Mouse (Mus musculus): ENCODE results near the gene Hoxb4. TPM values are rescaled to one million over a fixed set of nuclear protein-coding genes. Genes with fewer than 3 reads are reported as not detected.
A peak's percentile ranks its signal among the peaks of the same experiment; 100 is the strongest.

The Hoxb4 gene
- polyA plus RNA-seq, 1 experiment = not detected

DNA sequence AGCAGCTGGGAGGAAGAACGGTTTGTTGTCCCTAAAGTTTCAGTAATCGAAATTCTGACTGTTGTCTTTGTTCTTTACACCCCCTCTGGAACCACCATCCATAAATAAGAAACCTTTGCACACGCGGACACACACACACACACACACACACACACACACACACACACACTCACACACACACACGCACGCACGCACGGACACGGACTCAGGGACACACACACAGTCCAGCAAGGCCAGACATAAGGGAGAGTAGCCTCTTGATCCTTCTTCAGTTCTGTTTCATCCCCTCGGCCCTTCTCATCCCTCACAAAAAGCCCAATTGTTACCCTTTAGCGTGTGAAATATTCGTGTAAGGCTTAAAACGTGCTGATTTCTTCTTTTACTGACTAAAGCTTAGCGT is 39.7 kb upstream of the Hoxb4 start:
- WGBS = 14% methylated on average over 14 of the region's 14 CpGs
- no peak overlapping the region for H3K4me3 ChIP-seq (ENCODE audit: insufficient read depth, low read depth, low read length)
- H3K27ac ChIP-seq (ENCODE audit: insufficient read depth, low read depth, low read length) = no peak overlapping the region
- no peaks in the 10 kb centered on the region for H3K4me1 ChIP-seq (ENCODE audit: control insufficient read depth, insufficient read depth, low read length)
- no peak for TF ChIP-seq CTCF (IDR thresholded peaks at IDR 0.05; ENCODE audit: insufficient read depth, low read depth, low read length)
- no peak for TF ChIP-seq POLR2A (IDR thresholded peaks at IDR 0.05; ENCODE audit: insufficient read depth, low read depth, low read length)

DNA sequence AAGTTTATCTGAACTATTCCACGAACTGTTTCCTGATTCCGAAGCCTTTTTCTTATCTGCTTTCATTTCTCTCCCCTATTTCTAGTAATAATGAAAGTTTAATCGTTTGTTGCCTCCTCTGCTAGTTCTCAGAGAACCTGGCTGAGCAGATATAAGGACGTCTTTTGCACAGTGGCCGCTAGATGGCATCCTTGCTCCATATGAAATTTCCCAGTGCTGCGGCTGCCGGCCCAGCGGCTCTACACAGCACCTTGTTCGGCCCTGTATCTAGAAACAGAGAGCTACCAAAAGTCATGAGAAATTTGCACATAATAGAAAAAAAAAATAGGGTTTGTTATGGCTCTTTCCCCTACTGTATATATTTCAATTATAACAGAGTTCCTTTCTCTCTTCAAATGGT is 39.3 kb upstream of the Hoxb4 start:
- WGBS = 1% methylated on average over 9 of the region's 9 CpGs
- no peak overlapping the region for H3K27ac ChIP-seq (ENCODE audit: insufficient read depth, low read depth, low read length)
- TF ChIP-seq POLR2A (IDR thresholded peaks at IDR 0.05; ENCODE audit: insufficient read depth, low read depth, low read length) (no peak), CTCF (IDR thresholded peaks at IDR 0.05; ENCODE audit: insufficient read depth, low read depth, low read length) (peak; percentile 80)
- H3K4me1 ChIP-seq (ENCODE audit: control insufficient read depth, insufficient read depth, low read length) = no peaks in the 10 kb centered on the region
- no peak overlapping the region for H3K4me3 ChIP-seq (ENCODE audit: insufficient read depth, low read depth, low read length)

DNA sequence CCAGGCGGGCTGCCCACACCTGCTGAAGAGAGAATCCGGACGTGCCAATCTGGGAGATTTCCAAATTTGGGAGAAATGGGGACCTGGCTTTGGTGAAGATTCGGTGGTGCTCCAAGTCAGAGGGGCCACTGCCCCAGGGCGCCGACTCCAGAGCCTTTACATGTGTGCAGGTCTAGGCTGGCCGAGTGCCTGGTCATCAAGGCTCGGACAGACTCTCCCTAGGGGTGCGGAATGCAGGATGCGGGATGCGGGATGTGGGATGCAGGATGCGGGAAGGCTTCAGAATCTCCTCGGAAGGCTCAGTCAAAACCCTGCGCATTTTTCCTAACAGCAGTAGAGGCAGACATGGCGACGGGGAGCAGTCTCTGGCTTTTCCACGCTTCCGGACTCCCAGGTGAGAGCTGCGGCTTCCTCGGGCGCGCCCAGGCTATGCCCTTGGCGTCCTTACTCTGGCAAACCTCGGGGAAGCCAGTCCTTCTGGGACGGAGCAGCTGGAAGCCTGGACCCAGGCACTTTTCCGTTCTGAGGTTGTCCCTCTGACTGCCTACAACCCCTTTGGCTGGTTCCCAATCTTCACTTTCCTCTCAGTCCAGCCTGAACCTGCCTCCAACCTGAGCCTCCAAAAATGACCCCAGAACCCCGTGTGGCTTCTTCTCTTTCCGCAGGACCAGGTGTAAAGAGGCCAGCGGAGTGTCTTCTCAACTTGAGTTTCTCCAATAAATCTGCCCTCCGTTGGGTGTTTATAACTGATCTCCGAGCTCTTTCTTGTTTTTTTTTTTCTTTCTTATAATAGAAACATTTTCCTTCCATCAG is 38.4 kb upstream of the Hoxb4 start:
- Histone ChIP-seq H3K4me3 (ENCODE audit: insufficient read depth, low read depth, low read length) (no peak overlapping the region), H3K27ac (ENCODE audit: insufficient read depth, low read depth, low read length) (no peak overlapping the region), H3K4me1 (ENCODE audit: control insufficient read depth, insufficient read depth, low read length) (no peaks in the 10 kb centered on the region; the same call in 1 of the 2 replicates)
- TF ChIP-seq POLR2A (IDR thresholded peaks at IDR 0.05; ENCODE audit: insufficient read depth, low read depth, low read length) (no peak), CTCF (IDR thresholded peaks at IDR 0.05; ENCODE audit: insufficient read depth, low read depth, low read length) (no peak)
- 4% methylated on average over 31 of the region's 31 CpGs for WGBS

DNA sequence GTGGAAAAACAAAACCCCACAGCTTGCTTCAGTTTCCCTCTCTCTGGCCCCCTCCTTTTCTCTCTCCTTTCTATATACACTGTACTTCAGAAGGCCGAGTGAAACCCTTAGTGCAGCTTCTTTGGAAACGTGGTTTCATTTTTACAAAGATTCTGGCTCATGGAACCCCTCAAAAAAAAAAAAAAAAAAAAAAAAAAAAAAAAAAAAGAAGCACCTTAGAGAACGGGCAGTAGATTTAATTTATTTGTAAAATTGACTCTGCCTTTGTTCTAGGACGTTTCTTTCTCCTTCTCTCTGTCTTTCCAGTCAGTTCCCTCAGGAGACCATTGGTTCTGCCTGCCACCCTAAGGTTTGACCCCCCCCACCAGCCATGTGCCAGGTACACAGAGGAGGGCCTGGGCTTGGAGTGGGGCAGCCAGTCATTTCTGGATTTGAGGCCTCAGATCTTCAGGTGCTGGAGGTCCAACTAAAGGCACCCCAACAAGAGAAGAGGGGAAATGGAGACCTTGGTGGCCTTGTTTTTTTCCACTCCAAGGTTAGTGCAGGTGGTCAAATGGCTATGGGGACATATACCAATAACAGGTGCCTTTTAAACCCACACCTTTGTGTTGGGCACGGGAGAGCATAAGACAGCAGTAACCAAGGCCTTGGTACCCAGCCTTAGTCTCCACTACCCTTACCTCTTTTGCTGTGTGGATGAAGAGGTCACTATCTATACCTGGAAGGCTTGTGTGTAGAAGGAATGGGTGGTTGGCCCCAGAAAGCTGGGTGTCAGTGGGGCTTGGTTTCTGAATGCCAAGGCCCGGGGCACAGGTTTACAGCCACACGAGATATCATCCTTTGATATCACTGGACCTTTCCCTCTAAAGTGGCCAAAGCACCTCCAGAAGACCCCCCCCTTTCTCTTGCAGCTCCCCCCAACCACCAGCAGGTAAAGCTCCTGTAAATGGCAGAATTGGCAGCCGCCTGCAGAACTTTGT is 37.4 kb upstream of the Hoxb4 start:
- H3K4me3 ChIP-seq (ENCODE audit: insufficient read depth, low read depth, low read length) = no peak overlapping the region
- TF ChIP-seq CTCF (IDR thresholded peaks at IDR 0.05; ENCODE audit: insufficient read depth, low read depth, low read length) (no peak), POLR2A (IDR thresholded peaks at IDR 0.05; ENCODE audit: insufficient read depth, low read depth, low read length) (no peak)
- 8% methylated on average over 8 of the region's 8 CpGs for WGBS
- no peaks in the 10 kb centered on the region; the same call in 1 of the 2 replicates for H3K4me1 ChIP-seq (ENCODE audit: control insufficient read depth, insufficient read depth, low read length)
- H3K27ac ChIP-seq (ENCODE audit: insufficient read depth, low read depth, low read length) = no peak overlapping the region

DNA sequence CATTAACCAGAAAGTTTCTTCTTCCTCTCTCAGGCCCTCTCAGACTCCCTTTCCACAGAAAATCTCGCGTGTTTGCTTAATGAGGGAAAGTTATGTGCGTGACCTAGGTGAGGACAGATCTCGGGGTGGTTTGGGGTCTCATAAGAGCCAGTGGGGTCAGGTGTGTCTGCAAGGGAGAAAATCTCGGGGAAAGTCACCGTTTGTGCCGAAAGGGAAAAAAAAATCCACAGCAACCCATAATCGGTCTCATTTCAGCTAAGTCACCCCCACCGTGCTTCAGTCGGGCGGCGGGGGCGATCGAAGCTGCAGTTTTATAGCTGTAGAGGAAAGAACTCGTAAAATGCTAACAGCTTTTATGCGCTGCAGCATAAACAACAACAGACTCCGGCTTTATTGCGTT is 36.7 kb upstream of the Hoxb4 start:
- Histone ChIP-seq H3K4me1 (ENCODE audit: control insufficient read depth, insufficient read depth, low read length) (no peaks in the 10 kb centered on the region; the same call in 1 of the 2 replicates), H3K4me3 (ENCODE audit: insufficient read depth, low read depth, low read length) (no peak overlapping the region), H3K27ac (ENCODE audit: insufficient read depth, low read depth, low read length) (no peak overlapping the region)
- WGBS = 5% methylated on average over 18 of the region's 18 CpGs
- TF ChIP-seq POLR2A (IDR thresholded peaks at IDR 0.05; ENCODE audit: insufficient read depth, low read depth, low read length) = no peak
- TF ChIP-seq CTCF (IDR thresholded peaks at IDR 0.05; ENCODE audit: insufficient read depth, low read depth, low read length) = no peak

DNA sequence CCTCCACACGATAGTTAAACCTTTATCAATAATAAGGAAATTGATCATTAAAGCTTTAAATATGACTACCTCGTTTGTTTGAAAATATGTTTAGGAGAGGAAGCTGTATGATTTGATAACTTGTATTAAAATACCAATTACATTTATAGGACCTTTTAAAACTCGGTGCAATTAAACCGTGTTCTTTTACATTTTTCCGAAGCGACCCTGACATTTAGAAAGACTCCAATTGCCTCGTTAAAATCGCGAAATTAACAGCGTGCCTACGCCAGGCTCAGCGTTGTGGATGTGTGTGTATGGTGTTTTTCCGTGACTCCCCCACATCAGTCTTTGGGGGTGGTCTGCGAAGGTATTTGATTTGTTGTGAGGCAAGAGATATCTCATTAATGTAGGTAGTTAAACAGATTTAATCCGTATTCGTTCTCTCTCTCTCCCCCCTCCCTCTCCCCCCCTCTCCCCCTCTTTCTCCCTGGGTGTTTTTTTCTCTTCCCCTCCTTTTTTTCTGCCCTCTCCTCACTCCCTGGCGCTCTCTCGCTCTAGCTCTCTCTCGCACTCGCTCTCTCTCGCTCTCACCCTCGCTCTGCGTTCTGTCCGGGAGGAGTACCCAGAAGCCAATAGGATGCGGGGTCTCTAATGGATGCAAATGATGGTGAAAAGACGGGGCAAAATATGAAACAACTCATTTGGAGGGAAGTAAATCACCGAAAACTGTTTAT is 36.1 kb upstream of the Hoxb4 start, which contains the start of gene Hoxb8:
TSS of gene Hoxb8 (plus strand) at position 51 of the 716 bp plus-strand sequence.
- Histone ChIP-seq H3K27ac (ENCODE audit: insufficient read depth, low read depth, low read length) (no peak within 1 kb of the TSS), H3K4me3 (ENCODE audit: insufficient read depth, low read depth, low read length) (no peak within 1 kb of the TSS), H3K4me1 (ENCODE audit: control insufficient read depth, insufficient read depth, low read length) (no peaks in the 10 kb centered on the region; the same call in 1 of the 2 replicates)
- TF ChIP-seq POLR2A (IDR thresholded peaks at IDR 0.05; ENCODE audit: insufficient read depth, low read depth, low read length) (no peak), CTCF (IDR thresholded peaks at IDR 0.05; ENCODE audit: insufficient read depth, low read depth, low read length) (no peak)
- 3% methylated on average over 27 of the region's 27 CpGs for WGBS

DNA sequence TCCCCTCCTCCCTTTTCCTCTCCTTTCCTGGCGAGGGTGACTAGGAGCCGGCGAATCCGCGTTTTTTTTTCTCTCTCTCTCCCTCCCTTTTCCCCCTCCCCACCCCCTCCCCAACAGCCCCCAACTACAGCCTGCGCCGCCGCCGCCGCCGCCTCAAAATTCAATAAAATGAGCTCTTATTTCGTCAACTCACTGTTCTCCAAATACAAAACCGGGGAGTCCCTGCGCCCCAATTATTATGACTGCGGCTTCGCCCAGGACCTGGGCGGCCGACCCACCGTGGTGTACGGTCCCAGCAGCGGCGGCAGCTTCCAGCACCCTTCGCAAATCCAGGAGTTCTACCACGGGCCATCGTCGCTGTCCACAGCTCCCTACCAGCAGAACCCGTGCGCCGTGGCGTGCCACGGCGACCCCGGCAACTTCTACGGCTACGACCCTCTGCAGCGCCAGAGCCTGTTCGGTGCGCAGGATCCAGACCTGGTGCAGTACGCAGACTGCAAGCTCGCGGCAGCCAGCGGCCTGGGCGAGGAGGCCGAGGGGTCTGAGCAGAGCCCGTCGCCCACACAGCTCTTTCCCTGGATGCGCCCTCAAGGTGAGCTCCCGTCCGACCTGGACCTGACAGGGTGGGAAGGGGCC is 35.2 kb upstream of the Hoxb4 start:
- no peak overlapping the region for H3K27ac ChIP-seq (ENCODE audit: insufficient read depth, low read depth, low read length)
- H3K4me1 ChIP-seq (ENCODE audit: control insufficient read depth, insufficient read depth, low read length) = no peaks in the 10 kb centered on the region; the same call in 1 of the 2 replicates
- no peak for TF ChIP-seq CTCF (IDR thresholded peaks at IDR 0.05; ENCODE audit: insufficient read depth, low read depth, low read length)
- TF ChIP-seq POLR2A (IDR thresholded peaks at IDR 0.05; ENCODE audit: insufficient read depth, low read depth, low read length) = no peak
- H3K4me3 ChIP-seq (ENCODE audit: insufficient read depth, low read depth, low read length) = no peak overlapping the region
- 1% methylated on average over 49 of the region's 49 CpGs for WGBS

Data from olfactory bulb, adult 2 months (tissue).